Mouse (Mus musculus): ENCODE measurements at regions not wholly inside any gene's neighbourhood (a gene's known extent, or its start where the extent isn't known, plus 50 kb on each side); places are given as distances from the start of the nearest gene placed in this dataset.

DNA sequence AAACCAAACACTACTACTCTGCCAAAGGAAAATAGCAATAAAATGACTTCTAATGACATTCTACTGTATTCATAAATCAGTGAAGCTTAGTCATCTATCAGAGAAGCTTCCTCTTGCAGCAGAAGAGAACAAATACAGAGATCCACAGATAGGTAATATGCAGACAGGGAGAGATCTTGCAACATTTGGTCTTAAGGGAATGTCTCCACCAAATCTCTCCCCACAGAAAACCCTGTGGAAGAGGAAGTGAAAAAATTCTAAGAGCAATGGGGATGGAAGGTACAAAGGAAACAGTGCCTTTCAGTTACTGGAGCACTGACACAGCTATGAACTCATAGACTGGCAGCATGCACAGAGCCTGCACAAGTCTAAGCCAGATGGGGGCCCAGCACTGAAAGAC, 202.4 kb upstream of the Dkk2 start:
- TF ChIP-seq CTCF (conservative IDR thresholded peaks at IDR 0.05; ENCODE audit: low read length) (no peak), NANOG (IDR thresholded peaks at IDR 0.05; ENCODE audit: borderline replicate concordance, low read length) (no peak), POU5F1 (IDR thresholded peaks at IDR 0.05; ENCODE audit: borderline replicate concordance, low read length) (no peak)
